Mouse (Mus musculus) stomach, embryonic 15.5 days (tissue): ENCODE data around the gene E2f1. TPM values are rescaled to one million over a fixed set of nuclear protein-coding genes. Genes with fewer than 3 reads are reported as not detected.

Source experiments
- ATAC-seq: fragments of 200-750 bp; cut with Nextera tagmentation; 2 replicates; pipeline ENCODE4 v1.8.0; 2017; ENCODE audit warnings: low read depth, moderate number of reproducible peaks, moderate TSS enrichment; ENCODE audit not compliant: insufficient read depth, low FRiP score
- H3K27ac ChIP-seq: fragments of 300-500 bp; sonication (generic); 2 replicates; pipeline ENCODE4 v1.5.1; 2015; ENCODE audit warnings: mild to moderate bottlenecking, inconsistent platforms
- H3K27me3 ChIP-seq: fragments of 300-500 bp; sonication (generic); replicated peaks from 2 replicates; pipeline ENCODE4 v1.6.1; 2015; ENCODE audit warnings: inconsistent platforms
- H3K36me3 ChIP-seq: fragments of 300-500 bp; sonication (generic); 2 replicates; pipeline ENCODE4 v1.6.1; 2015; ENCODE audit warnings: inconsistent platforms
- H3K4me1 ChIP-seq: fragments of 300-500 bp; sonication (generic); 2 replicates; pipeline ENCODE4 v1.6.1; 2015; ENCODE audit warnings: inconsistent platforms
- H3K4me2 ChIP-seq: fragments of 300-500 bp; sonication (generic); 2 replicates; pipeline ENCODE4 v1.6.1; 2015; ENCODE audit warnings: mild to moderate bottlenecking, inconsistent platforms
- H3K4me3 ChIP-seq: fragments of 300-500 bp; sonication (generic); replicated peaks from 2 replicates; pipeline ENCODE4 v1.5.1; 2015; ENCODE audit warnings: inconsistent platforms
- H3K9ac ChIP-seq: fragments of 300-500 bp; sonication (generic); 2 replicates; pipeline ENCODE4 v1.6.1; 2015; ENCODE audit warnings: inconsistent platforms
- H3K9me3 ChIP-seq: fragments of 300-500 bp; sonication (generic); 2 replicates; pipeline ENCODE4 v1.6.1; 2016; ENCODE audit warnings: inconsistent platforms
- WGBS: fragments of 180-500 bp; shearing (Covaris S2); methylation state at CpG from one replicate; pipeline ENCODE4 v1.1.7; 2015; 5-methylcytosine and 5-hydroxymethylcytosine counted together
- polyA plus RNA-seq: library from polyadenylated mRNA; unstranded; fragments of >200 nt; fragmentation: Nextera tagmentation; extraction: Ambion mirVana; gene quantifications from 2 replicates; pipeline ENCODE4 v1.2.1, GENCODE M21; 2015

Gene E2f1
- polyA plus RNA-seq, 1 experiment from 2014 or later, result 20.2 TPM

DNA sequence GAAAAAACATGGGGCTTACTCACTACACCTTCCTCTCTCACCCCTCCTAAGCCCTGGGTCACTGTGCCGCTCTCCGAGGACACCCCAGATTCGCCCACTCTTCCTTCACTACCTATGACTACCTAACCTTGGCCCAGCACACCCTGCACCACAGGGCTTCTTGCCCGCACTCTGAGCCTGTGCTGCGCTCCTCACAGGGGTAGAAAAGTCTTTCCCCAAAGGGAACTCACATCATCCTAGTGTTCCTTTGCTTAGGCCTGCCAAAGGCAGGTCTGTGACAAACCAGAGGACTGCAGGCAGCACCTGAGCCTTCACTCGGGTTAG, 8.0 kb upstream of the E2f1 start:
- no peaks in the 10 kb centered on the region for H3K27me3 ChIP-seq
- no peaks in the 10 kb centered on the region for H3K36me3 ChIP-seq
- no peaks in the 10 kb centered on the region for H3K4me1 ChIP-seq
- no peak overlapping the region for H3K9ac ChIP-seq
- no peak overlapping the region for H3K4me3 ChIP-seq
- H3K9me3 ChIP-seq, result no peaks in the 10 kb centered on the region
- 88% methylated on average over 6 of the region's 6 CpGs for WGBS
- no peak overlapping the region for H3K27ac ChIP-seq
- no peak overlapping the region for H3K4me2 ChIP-seq
- ATAC-seq, result no peak

DNA sequence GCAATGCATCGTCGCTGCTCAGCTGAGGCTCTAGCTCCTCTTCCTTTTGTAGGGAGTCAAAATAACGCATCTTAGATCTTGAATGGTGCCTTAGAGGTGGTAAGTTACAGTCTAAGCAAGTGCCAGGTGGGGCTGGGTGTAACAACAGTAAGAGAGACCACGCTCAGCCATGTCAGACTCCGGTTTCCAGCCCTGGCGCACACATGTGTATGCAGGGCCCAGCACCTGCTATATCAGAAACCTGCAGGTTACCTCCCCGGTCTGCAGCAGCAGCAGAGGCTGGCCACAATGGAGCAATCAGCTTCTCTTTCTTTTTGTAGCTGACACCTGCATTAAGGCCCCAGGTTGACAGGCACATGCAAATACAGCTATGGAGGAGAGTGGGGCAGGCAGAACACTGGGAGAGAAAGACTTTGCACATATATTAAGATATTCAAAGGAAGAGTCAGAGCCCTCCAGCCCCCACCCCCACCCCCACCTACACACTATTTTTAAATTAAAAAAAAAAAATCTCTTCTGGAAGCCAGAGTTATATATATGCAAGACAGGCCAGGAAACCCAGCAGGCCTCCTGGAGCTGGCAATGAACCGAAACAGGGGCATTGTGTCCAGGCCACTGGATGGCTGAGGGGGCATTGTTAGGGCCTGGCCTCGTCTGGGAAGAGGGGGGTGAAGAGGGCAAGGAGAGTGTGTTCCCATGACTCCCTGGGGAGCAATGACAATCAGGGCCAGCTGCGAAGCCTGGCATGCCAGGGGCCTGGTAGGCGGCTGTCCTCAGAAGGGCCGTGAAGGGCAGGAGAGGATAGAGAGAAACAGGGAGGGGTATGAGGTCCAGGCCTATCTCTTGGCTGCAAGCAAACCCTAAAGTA, 7.4 kb upstream of the E2f1 start:
- H3K27me3 ChIP-seq, result no peaks in the 10 kb centered on the region

DNA sequence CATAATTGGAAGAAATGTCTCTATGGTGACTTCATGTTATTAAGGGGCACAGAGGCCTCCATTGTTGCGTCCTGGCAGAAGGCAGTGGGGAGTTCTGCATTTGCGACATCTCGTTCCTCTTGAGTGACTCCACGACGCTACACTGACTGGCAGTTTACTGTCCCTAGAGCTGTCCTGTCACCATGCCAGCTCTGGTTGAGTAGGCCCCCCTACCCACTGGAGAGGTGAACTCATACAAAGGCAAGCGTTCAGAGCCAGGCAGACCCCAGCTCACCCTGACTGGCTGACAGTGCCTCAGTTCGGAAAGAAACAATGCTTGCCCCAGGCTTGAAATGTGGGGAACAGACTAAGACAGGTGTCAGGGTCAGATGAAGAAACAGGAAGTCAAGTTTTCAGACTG, 4.6 kb upstream of the E2f1 start:
- Histone ChIP-seq H3K4me3 (no peak overlapping the region), H3K36me3 (no peaks in the 10 kb centered on the region), H3K4me1 (peaks cover 12% of the 10 kb centered on the region; the same call in 1 of the 2 replicates), H3K4me2 (no peak overlapping the region), H3K9ac (no peak overlapping the region), H3K9me3 (no peaks in the 10 kb centered on the region), H3K27ac (no peak overlapping the region), H3K27me3 (no peaks in the 10 kb centered on the region)
- 79% methylated on average over 7 of the region's 7 CpGs for WGBS
- no peak for ATAC-seq

More for the DNA sequence above, 7.4 kb upstream of the E2f1 start:
- WGBS, result 63% methylated on average over 12 of the region's 12 CpGs
- Histone ChIP-seq H3K4me2 (no peak overlapping the region), H3K4me3 (no peak overlapping the region), H3K9ac (no peak overlapping the region), H3K36me3 (no peaks in the 10 kb centered on the region), H3K9me3 (no peaks in the 10 kb centered on the region), H3K27ac (no peak overlapping the region), H3K4me1 (no peaks in the 10 kb centered on the region)
- ATAC-seq, result no peak

DNA sequence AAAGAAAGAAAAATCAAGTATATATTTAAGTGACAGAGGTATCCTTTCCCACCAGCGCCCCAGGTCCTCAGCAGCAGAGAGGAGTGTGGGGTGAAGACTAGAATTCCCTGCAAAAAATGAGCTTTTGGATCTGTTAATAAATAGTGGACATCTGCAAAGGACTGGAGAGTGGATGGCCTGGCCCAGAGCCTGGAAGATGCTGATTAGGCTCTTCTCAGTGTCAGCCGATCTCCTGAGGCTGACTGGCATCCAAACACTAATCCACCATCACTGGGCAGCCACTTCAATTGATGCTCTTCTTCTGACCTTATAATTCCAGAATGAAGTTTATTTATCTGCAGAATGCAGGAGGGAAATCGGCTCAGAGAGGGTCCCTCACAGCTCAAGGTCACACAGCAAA, 3.3 kb upstream of the E2f1 start:
- no peak overlapping the region for H3K27ac ChIP-seq
- H3K9me3 ChIP-seq, result no peaks in the 10 kb centered on the region
- peaks cover 21% of the 10 kb centered on the region for H3K4me1 ChIP-seq
- ATAC-seq, result no peak
- no peaks in the 10 kb centered on the region for H3K36me3 ChIP-seq
- no peaks in the 10 kb centered on the region for H3K27me3 ChIP-seq
- no peak overlapping the region for H3K9ac ChIP-seq
- H3K4me2 ChIP-seq, result no peak overlapping the region
- H3K4me3 ChIP-seq, result no peak overlapping the region
- WGBS, result 79% methylated on average over 3 of the region's 3 CpGs

DNA sequence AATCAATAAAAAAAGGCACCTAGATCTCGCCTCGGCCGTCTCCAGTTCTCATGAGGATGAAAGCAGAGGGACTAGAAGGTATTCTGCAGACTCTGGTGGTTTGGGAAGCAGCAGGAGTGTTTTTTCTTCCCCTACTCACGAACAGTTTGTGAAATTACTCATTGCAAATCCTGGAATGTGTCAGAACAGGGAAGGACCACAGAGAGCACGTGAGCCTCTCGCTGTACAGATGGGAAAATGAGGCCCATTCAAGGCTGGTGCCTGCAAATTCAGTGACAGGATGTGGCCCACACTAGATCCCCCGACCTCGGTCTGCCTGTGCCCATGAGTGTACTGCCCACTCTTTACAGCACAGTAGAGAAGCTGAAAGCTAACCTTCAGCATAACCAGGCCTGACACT, 2.3 kb upstream of the E2f1 start:
- Histone ChIP-seq H3K4me1 (peaks cover 26% of the 10 kb centered on the region), H3K9ac (no peak overlapping the region), H3K4me2 (no peak overlapping the region), H3K27ac (no peak overlapping the region), H3K27me3 (no peaks in the 10 kb centered on the region), H3K9me3 (no peaks in the 10 kb centered on the region), H3K36me3 (no peaks in the 10 kb centered on the region), H3K4me3 (no peak overlapping the region)
- WGBS, result 54% methylated on average over 8 of the region's 8 CpGs
- no peak for ATAC-seq

DNA sequence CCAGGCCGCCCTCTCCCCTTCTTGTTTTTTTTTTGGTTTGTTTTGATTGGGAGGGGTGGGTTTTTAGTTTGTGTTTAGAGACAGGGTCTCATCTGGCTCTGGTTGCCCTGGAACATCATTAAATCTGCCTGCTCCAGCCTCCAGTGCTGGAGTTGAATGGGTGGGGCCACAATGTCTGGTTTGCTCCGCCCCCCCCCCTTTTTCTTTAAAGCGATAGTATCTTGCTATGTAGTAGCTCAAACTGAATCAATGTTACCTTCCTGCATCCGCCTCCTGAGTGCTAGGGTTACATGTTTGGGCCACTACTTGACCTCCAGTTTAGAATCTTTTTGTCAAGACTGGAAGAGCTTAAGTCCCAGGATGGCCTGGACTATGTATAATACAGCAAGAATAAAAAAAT, 1.6 kb upstream of the E2f1 start:
- Histone ChIP-seq H3K36me3 (no peaks in the 10 kb centered on the region), H3K9ac (no peak overlapping the region), H3K4me3 (no peak overlapping the region), H3K4me2 (no peak overlapping the region), H3K4me1 (peaks cover 31% of the 10 kb centered on the region), H3K27ac (0 out of 2 replicates have a peak overlapping the region, but pooled peaks have one; percentile 4), H3K27me3 (no peaks in the 10 kb centered on the region), H3K9me3 (no peaks in the 10 kb centered on the region)
- WGBS, result 72% methylated on average over 4 of the region's 4 CpGs
- no peak for ATAC-seq

DNA sequence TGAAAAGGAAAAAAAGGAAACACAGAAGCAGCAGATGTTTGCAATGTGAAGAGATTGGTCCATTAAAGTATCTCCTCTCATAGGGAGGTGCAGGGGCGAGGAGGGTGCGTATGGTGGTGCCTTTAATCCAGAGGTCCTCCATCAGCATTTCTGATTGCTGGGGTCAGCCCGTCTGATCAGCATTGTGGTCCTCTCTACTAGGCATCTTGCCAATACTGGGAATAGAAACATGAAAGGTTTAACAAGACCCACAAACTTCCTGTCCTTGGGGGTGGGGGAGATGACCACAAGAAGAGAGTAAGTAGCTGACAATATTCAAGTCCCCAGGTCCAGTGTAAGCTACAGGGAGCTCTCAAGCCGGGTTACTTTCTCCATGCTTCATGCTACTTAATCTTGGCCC, 974 bp upstream of the E2f1 start:
- 0 out of 2 replicates have a peak overlapping the region, but pooled peaks have one; percentile 89 for H3K4me3 ChIP-seq
- peak overlapping the region; percentile 80 for H3K27ac ChIP-seq
- ATAC-seq, result no peak
- WGBS, result 62% methylated on average over 4 of the region's 4 CpGs
- no peak overlapping the region for H3K9ac ChIP-seq
- no peaks in the 10 kb centered on the region for H3K27me3 ChIP-seq
- no peaks in the 10 kb centered on the region for H3K36me3 ChIP-seq
- H3K4me1 ChIP-seq, result peaks cover 31% of the 10 kb centered on the region
- no peaks in the 10 kb centered on the region for H3K9me3 ChIP-seq
- peak overlapping the region; percentile 84 for H3K4me2 ChIP-seq

DNA sequence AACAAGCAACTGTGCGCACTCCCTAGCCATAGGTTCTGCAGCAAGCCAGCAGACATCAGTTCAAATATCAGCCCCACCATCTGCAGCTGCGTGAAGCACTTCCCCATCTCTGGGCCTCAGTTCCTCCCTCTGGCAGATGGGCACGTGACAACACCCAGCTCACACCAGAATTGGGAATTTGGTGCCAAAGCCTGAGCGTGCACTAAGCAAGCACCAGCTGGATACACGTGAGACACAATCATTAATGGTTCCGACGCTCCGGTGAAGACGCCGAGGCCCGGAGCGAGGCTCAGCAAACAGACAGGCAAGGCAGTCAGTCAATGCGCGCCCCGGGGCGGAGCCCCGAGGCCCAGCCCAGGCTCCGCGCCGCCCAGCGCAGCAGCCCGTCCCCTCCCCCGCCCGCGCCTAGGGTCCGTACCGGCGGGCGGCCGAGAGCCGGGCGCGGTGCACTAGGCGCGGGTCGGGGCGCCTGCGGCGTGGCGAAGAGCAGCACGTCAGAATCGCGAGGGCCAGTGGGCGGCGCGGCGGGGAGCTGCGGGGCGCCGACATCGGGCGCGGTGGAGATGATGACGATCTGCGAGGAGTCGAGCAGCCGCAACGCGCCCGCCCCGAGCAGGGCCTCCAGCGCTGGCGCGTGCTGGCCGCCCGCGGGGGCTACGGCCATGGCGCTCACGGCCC, 482 bp downstream of the E2f1 start:
- no peaks in the 10 kb centered on the region for H3K9me3 ChIP-seq
- peaks cover 31% of the 10 kb centered on the region for H3K4me1 ChIP-seq
- peak; percentile 82 for ATAC-seq
- WGBS, result 1% methylated on average over 65 of the region's 70 CpGs
- H3K36me3 ChIP-seq, result 0 out of 2 replicates have a peak, but pooled peaks cover 1% of the 10 kb centered on the region
- no peaks in the 10 kb centered on the region for H3K27me3 ChIP-seq
- H3K4me3 ChIP-seq, result peak overlapping the region; percentile 89
- H3K4me2 ChIP-seq, result peak overlapping the region; percentile 84
- peak overlapping the region; percentile 45 for H3K9ac ChIP-seq
- H3K27ac ChIP-seq, result peak overlapping the region; percentile 93

DNA sequence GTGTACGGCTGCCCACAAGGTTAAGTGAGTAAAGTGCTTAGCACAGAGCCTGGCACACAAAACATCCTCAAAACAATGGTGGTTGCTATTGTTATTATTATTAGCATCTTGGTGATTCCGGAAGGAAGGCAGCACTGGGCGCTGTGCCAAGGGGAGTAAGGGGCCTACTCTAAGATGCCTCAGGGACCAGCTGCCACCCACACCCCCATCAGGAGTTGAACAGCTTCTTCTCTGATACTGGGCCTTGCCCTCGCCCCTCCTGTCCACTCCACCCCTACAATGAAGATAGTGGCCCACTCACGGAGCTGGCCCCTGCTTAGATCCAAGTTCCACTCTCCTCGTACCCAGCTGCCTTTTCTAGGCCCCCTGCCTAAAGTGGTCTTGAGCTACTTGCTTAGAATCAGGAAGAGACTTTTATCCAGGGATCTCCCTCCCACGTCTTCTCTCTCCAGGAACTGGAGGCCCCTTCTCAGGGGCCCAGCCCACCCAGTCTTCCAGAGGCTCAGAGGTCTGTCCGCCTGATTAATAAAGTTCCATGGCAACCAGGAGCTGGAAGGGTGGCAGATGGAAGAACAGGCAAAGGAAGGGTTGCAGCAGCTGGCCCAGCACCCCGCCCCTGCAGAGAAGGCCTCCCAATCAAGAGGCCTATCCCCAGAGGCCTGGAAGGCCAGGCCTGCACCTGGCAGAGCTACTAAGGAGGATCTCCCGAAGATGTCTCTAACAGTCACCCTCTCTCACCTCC, 1.2 kb downstream of the E2f1 start:
- Histone ChIP-seq H3K4me2 (peak overlapping the region; percentile 84), H3K9me3 (no peaks in the 10 kb centered on the region), H3K27me3 (no peaks in the 10 kb centered on the region), H3K36me3 (peaks cover 8% of the 10 kb centered on the region; the same call in 1 of the 2 replicates), H3K4me1 (peaks cover 31% of the 10 kb centered on the region), H3K9ac (peak overlapping the region; percentile 45), H3K27ac (peak overlapping the region; percentile 93), H3K4me3 (peak overlapping the region; percentile 89)
- ATAC-seq, result no peak
- 10% methylated on average over 10 of the region's 10 CpGs for WGBS

DNA sequence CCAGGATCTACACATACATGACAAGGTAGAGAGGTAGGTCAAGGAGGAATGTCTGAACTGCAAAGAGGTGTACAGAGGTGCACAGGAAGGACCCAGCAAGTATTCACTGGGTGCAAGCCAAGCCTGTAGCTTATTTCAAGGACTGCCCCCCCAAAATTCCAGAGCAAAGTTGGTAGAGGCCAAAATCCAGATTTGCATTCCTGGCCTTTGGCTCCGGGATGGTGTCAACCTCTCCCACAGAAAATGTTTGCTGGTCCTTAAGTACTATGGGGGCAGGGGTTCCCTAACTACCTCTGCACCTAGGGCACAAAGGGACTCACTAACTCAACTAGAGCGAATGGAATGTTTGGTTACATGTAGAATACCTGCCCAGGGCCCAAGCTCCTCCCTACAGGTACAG, 1.9 kb downstream of the E2f1 start:
- Histone ChIP-seq H3K4me1 (peaks cover 31% of the 10 kb centered on the region), H3K9ac (no peak overlapping the region; the same call in 1 of the 2 replicates), H3K4me3 (peak overlapping the region; percentile 89), H3K36me3 (peaks cover 14% of the 10 kb centered on the region), H3K9me3 (no peaks in the 10 kb centered on the region), H3K27ac (peak overlapping the region; percentile 93), H3K27me3 (no peaks in the 10 kb centered on the region), H3K4me2 (peak overlapping the region; percentile 84)
- ATAC-seq, result no peak
- 52% methylated on average over 2 of the region's 2 CpGs for WGBS

DNA sequence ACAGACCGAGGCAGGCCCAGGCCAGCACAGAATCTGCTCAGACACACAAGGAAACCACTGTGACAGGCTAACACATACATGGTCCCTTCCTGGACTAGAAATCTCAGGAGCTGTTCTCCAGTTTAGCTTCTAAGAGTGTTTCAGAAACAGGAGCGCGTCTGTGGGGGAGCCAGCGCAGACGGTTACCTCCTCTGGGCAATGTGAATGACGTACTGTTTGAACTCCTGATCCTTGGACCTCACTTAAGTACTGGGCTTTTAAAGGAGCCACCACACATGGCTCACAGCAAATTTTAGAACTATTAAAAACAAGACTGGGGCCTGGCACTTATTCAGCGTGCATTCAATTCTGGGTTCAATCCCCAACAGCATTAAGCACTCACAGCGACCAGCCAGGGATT, 3.1 kb downstream of the E2f1 start:
- WGBS, result 32% methylated on average over 8 of the region's 8 CpGs
- Histone ChIP-seq H3K27me3 (no peaks in the 10 kb centered on the region), H3K4me1 (peaks cover 29% of the 10 kb centered on the region), H3K9me3 (no peaks in the 10 kb centered on the region), H3K27ac (no peak overlapping the region), H3K4me2 (peak overlapping the region; percentile 27), H3K4me3 (no peak overlapping the region), H3K9ac (no peak overlapping the region), H3K36me3 (peaks cover 16% of the 10 kb centered on the region)
- no peak for ATAC-seq

DNA sequence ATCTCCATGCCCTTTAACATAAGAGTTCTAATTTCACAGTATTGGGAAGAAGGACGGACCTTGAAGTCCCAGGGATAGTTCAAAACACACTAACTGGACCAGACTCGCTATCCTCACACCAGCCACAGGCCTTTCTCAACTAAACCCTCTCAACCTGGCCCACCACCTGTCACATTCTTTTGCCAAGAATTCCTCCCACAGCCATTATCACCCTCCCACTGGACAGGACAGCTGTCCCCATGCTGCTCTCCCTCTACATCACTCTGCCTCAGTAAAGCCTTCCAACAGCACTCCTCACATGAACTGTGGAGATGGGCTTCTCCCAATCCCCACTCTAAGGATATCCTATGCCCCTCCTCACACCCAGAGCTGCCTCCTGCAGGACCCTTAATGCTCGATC, 4.1 kb downstream of the E2f1 start:
- Histone ChIP-seq H3K36me3 (peaks cover 23% of the 10 kb centered on the region), H3K9ac (no peak overlapping the region), H3K4me1 (peaks cover 21% of the 10 kb centered on the region), H3K9me3 (no peaks in the 10 kb centered on the region), H3K27ac (no peak overlapping the region), H3K4me2 (no peak overlapping the region), H3K4me3 (no peak overlapping the region), H3K27me3 (no peaks in the 10 kb centered on the region)
- ATAC-seq, result no peak
- whole genome bisulfite sequencing, result 79% methylated on average over 3 of the region's 3 CpGs
